Mouse (Mus musculus): Measurements from ENCODE around the gene Rhot2. TPM values are rescaled to one million over a fixed set of nuclear protein-coding genes. Genes with fewer than 3 reads are reported as not detected.

The Rhot2 gene
- polyA plus RNA-seq, 1 experiment, result 33.9 TPM

GRCm38 (mm10) chr17:25830806-25831431 lies 13.7 kb downstream of the Rhot2 start:
- H3ac ChIP-seq (ENCODE audit: control insufficient read depth, insufficient read length, low read depth), result no peak overlapping the region
- peaks cover 51% of the 10 kb centered on the region for H3K79me2 ChIP-seq (ENCODE audit: control insufficient read depth, insufficient read depth)
- H3K79me3 ChIP-seq (ENCODE audit: low read depth), result peaks cover 27% of the 10 kb centered on the region
- H3K36me3 ChIP-seq (ENCODE audit: control insufficient read depth, insufficient read depth), result peaks cover 27% of the 10 kb centered on the region
- no peak overlapping the region for H3K4me3 ChIP-seq (ENCODE audit: insufficient read depth, poor library complexity, severe bottlenecking)
- no peaks in the 10 kb centered on the region for H3K27me3 ChIP-seq (ENCODE audit: control insufficient read depth, insufficient read depth, insufficient read length)
- TF ChIP-seq MYOD1 (IDR thresholded peaks at IDR 0.05; ENCODE audit: control insufficient read depth, insufficient read length, low read depth) (no peak), CTCF (IDR thresholded peaks at IDR 0.05; ENCODE audit: control insufficient read depth, insufficient read depth, insufficient read length) (no peak), MAX (IDR thresholded peaks at IDR 0.05) (no peak), FOSL1 (IDR thresholded peaks at IDR 0.05; ENCODE audit: insufficient read depth, low read length, poor library complexity, severe bottlenecking) (no peak), CEBPB (IDR thresholded peaks at IDR 0.05; ENCODE audit: low read depth) (no peak), MYOG (IDR thresholded peaks at IDR 0.05; ENCODE audit: control insufficient read depth, extremely low read depth, insufficient read length) (no peak), USF1 (IDR thresholded peaks at IDR 0.05; ENCODE audit: low read depth) (no peak)

- Histone ChIP-seq H3K4me3 (ENCODE audit: insufficient read depth, poor library complexity, severe bottlenecking) (no peak overlapping the region), H3K36me3 (ENCODE audit: control insufficient read depth, insufficient read depth) (peaks cover 27% of the 10 kb centered on the region), H3K79me3 (ENCODE audit: low read depth) (peaks cover 27% of the 10 kb centered on the region), H3ac (ENCODE audit: control insufficient read depth, insufficient read length, low read depth) (no peak overlapping the region), H3K79me2 (ENCODE audit: control insufficient read depth, insufficient read depth) (peaks cover 48% of the 10 kb centered on the region), H3K27me3 (ENCODE audit: control insufficient read depth, insufficient read depth, insufficient read length) (no peaks in the 10 kb centered on the region)
- TF ChIP-seq MYOD1 (IDR thresholded peaks at IDR 0.05; ENCODE audit: control insufficient read depth, insufficient read length, low read depth) (no peak), MYOG (IDR thresholded peaks at IDR 0.05; ENCODE audit: control insufficient read depth, extremely low read depth, insufficient read length) (no peak), USF1 (IDR thresholded peaks at IDR 0.05; ENCODE audit: low read depth) (no peak), FOSL1 (IDR thresholded peaks at IDR 0.05; ENCODE audit: insufficient read depth, low read length, poor library complexity, severe bottlenecking) (no peak), CEBPB (IDR thresholded peaks at IDR 0.05; ENCODE audit: low read depth) (no peak), MAX (IDR thresholded peaks at IDR 0.05) (no peak)
Measured at GRCm38 (mm10) chr17:25830200-25830753, 14.4 kb downstream of the Rhot2 start.

- Histone ChIP-seq H3K79me3 (ENCODE audit: low read depth) (peaks cover 27% of the 10 kb centered on the region), H3ac (ENCODE audit: control insufficient read depth, insufficient read length, low read depth) (peak overlapping the region; percentile 46), H3K4me3 (ENCODE audit: insufficient read depth, poor library complexity, severe bottlenecking) (no peak overlapping the region), H3K27me3 (ENCODE audit: control insufficient read depth, insufficient read depth, insufficient read length) (no peaks in the 10 kb centered on the region), H3K79me2 (ENCODE audit: control insufficient read depth, insufficient read depth) (peaks cover 46% of the 10 kb centered on the region), H3K36me3 (ENCODE audit: control insufficient read depth, insufficient read depth) (peaks cover 24% of the 10 kb centered on the region)
- TF ChIP-seq MYOD1 (IDR thresholded peaks at IDR 0.05; ENCODE audit: control insufficient read depth, insufficient read length, low read depth), result no peak
- TF ChIP-seq CTCF (IDR thresholded peaks at IDR 0.05; ENCODE audit: control insufficient read depth, insufficient read depth, insufficient read length), result no peak
- TF ChIP-seq USF1 (IDR thresholded peaks at IDR 0.05; ENCODE audit: low read depth), result no peak
- TF ChIP-seq MYOG (IDR thresholded peaks at IDR 0.05; ENCODE audit: control insufficient read depth, extremely low read depth, insufficient read length), result no peak
Measured at GRCm38 (mm10) chr17:25829558-25830017, 15.1 kb downstream of the Rhot2 start.

GRCm38 (mm10) chr17:25828712-25829557 lies 15.7 kb downstream of the Rhot2 start, which contains the start of gene Jmjd8:
TSS of gene Jmjd8 (plus strand) at chr17:25828867.
- TF ChIP-seq MAX (IDR thresholded peaks at IDR 0.05) (no peak), CEBPB (IDR thresholded peaks at IDR 0.05; ENCODE audit: low read depth) (peak; percentile 67)
- Histone ChIP-seq H3K36me3 (ENCODE audit: control insufficient read depth, insufficient read depth) (peaks cover 24% of the 10 kb centered on the region), H3ac (ENCODE audit: control insufficient read depth, insufficient read length, low read depth) (peak within 1 kb of the TSS; percentile 46), H3K4me3 (ENCODE audit: insufficient read depth, poor library complexity, severe bottlenecking) (peak within 1 kb of the TSS; percentile 23), H3K79me3 (ENCODE audit: low read depth) (peaks cover 23% of the 10 kb centered on the region), H3K27me3 (ENCODE audit: control insufficient read depth, insufficient read depth, insufficient read length) (no peaks in the 10 kb centered on the region), H3K79me2 (ENCODE audit: control insufficient read depth, insufficient read depth) (peaks cover 46% of the 10 kb centered on the region)

DNA sequence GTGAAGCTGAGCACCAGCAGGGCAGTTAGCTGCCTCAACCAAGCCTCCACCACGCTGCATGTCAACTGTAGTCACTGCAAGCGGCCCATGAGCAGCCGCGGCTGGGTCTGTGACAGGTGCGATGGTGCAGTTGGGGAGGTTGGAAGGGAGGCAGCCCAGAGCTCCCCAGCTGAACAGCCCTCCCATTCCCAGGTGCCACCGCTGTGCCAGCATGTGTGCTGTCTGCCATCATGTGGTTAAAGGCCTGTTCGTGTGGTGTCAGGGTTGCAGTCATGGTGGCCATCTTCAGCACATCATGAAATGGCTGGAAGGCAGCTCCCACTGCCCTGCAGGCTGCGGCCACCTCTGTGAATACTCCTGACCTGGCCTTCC lies 16.4 kb downstream of the Rhot2 start:
- Histone ChIP-seq H3K79me3 (ENCODE audit: low read depth) (peaks cover 19% of the 10 kb centered on the region), H3K4me3 (ENCODE audit: insufficient read depth, poor library complexity, severe bottlenecking) (no peak overlapping the region), H3ac (ENCODE audit: control insufficient read depth, insufficient read length, low read depth) (no peak overlapping the region), H3K79me2 (ENCODE audit: control insufficient read depth, insufficient read depth) (peaks cover 42% of the 10 kb centered on the region), H3K36me3 (ENCODE audit: control insufficient read depth, insufficient read depth) (peaks cover 24% of the 10 kb centered on the region), H3K27me3 (ENCODE audit: control insufficient read depth, insufficient read depth, insufficient read length) (no peaks in the 10 kb centered on the region)
- no peak for TF ChIP-seq MYOG (IDR thresholded peaks at IDR 0.05; ENCODE audit: control insufficient read depth, extremely low read depth, insufficient read length)
- TF ChIP-seq MAX (IDR thresholded peaks at IDR 0.05), result no peak
